Mouse (Mus musculus) induced T-regulatory cell, adult 2 months (primary cell): ENCODE data around the gene Atp2a1.
A peak's percentile ranks its signal among the peaks of the same experiment; 100 is the strongest.

Source experiments
- DNase-seq: peaks from one replicate; pipeline ENCODE4 v3.0.0-alpha.2; 2012; ENCODE audit warnings: low read depth

The Atp2a1 gene

DNA sequence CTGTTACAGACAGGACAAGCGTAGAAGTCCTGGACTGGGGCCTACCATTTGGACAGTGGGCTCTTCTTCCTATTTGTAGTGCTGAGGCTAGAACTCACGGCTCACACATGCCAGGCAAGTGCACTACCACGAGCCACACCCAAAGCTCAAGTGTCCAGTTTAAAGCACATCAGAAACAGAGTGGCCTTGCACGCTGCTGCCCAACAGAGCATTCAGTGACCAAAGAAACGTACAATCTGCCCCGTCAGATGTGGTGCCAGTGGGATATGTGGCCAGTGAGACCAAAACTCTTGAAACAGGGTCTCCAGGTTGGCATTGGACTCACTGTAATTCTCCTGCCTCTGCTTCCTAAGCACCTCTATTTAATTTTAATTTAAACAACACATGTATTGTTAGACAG, 12.3 kb downstream of the Atp2a1 start:
- no peak for DNase-seq

DNA sequence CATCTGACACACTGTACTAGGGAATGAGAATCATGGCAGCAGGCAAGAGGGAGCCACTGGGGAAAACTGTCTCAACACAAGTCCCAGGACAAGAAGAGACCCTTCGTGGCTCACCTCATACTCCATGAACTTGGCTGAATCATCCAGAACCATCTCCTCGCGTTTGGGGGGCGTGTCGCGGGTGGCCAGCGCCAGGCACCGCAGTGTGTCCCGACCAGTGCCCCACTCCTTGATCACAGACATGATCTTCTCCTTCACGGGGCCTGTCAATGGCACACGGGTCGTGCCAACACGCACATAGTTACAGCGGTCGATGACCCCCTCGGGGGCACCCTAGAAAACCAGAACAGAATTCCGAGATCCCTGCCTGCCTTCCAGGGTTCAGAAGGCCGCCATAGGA, 12.9 kb downstream of the Atp2a1 start:
- DNase-seq, result no peak

DNA sequence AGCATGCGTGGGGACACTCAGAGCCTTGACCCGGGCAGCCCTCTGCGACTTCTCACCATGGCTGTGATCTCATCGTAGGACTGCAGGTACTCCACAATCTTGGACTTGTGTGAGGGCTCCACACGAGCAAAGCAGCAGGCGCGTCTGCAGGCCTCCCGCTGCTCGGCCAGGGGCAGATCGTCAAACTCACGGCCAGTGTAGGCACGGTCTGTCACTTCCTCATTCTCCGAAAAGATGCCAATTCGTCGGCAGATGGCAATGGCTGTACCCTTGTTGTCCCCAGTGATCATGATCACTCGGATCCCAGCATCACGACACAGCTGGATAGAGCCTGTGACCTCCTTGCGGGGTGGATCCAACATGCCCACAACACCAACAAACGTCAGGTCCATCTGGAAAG, 14.4 kb downstream of the Atp2a1 start:
- DNase-seq, result no peak

DNA sequence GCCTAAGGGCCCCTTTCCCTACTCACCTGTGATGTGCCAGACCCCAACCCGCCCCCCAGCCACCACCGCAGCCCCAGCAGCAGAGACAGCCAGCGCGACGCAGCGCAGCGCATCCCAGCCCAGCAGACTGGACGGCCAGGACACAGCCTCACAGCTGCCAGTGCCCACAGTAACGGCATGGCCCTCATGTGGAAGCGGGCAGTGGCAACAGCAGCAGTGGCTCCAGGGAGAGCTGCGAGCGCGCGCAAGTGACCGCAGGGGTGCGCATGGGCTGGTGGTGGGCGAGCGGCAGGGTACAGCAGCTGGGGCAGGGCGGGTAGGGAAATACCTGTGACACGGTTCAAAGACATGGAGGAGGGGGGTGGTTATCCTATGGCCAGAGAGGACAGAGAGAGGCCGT, 16.7 kb downstream of the Atp2a1 start:
- DNase-seq, result no peak

DNA sequence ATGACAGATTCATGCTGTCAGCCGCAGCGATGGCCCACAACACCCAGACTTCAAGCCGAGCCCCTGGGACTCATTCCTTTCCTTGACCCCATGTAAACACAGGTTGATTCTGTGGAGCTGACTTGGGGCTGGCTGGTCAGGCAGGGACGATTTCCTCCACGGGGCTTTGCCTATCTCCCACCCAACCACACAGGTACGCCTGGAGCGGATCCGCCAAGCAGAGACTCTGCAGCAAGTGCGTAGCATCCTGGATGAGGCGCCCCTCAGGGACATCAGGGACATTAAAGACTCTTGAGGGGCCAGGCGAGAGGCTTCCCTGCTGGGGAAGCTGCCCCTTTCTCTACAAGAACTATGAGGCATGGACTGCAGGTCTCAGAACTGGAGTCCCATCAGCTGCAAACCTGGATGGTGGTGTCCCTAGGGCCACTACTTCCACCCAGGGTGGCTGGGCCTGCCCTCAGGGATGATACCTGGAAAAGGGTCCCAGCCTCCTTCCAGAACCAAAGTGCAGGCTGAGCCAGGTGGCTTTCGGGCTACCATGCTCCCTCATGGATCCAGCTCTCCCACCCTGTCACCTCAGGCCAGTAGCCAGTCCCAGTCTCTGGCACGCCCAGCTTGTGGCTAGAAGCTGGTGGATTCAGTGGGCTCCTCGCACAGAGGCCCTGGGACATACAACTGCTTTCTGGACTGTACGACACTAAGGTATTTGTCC, 17.6 kb downstream of the Atp2a1 start:
- no peak for DNase-seq

DNA sequence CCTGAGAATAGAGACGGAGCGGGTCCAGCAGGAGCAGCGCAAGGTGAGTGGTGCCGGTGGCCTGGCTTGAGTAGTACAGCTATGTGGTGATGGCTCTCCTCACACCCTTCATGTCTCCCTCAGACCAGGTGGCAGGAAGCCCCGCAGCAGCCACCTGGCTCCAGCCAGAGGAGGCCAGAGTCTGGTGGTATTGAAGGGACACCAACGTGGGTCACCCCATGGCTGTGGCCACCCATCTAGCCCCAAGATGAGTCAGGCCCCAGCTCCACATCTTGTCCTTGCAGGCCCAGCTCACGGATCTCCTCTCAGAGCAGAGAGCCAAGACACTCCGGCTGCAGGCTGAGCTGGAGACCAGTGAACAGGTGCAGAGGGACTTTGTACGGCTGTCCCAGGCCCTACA, 18.4 kb downstream of the Atp2a1 start:
- DNase-seq, result no peak

DNA sequence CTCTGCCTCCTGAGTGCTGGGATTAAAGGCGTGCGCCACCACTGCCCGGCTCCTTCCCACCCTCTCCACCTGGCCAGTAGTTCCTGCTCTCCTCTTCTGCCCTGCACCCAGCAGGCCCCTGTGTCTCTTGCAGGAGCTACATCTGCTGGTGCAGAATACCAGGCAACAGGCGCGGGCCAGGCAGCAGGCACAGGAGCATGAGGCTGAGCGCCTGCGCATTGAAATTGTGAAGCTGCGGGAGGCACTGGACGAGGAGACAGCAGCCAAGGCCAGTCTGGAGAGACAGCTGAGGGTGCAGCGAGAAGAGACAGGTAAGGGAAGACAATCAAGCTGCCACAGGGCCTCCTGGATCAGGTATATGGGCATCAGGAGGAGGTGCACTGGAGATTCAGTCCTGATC, 18.9 kb downstream of the Atp2a1 start:
- no peak for DNase-seq

DNA sequence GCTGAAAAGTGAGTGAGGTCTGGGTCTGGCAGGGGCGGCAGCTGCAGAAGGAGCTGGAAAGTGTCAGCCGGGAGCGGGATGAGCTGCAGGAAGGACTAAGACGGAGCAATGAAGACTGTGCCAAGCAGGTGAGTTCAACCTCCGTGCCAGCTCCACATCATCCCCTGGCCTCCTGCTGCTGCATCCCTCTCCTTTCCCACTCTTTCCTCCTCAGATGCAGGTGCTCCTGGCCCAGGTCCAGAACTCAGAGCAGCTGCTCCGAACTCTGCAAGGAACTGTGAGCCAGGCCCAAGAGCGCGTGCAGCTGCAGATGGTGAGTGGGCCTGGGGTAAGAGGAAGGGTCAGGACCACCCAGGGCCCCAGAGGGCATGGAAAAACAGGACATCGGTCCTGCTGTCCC, 22.8 kb downstream of the Atp2a1 start:
- DNase-seq, result no peak

DNA sequence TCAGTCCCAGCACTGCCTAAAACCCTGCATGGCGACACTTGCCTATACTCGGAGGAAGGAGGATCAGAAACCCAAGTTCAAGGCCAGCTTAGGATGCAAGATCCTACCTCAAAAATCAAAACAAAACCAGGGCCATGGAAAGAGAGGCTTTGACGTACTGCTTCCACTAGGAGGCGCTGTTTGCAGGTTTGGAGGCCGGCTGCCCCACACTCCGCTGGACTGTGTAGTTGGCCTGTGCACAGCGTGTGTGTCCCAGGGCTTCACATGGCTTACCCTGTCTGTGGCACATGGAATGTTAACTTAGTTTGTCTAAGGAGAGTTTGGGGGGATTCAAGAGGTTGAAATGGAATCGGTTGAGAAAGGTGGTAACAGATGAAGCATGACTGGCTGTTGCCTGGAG, 26.1 kb downstream of the Atp2a1 start:
- DNase-seq, result peak; percentile 87

DNA sequence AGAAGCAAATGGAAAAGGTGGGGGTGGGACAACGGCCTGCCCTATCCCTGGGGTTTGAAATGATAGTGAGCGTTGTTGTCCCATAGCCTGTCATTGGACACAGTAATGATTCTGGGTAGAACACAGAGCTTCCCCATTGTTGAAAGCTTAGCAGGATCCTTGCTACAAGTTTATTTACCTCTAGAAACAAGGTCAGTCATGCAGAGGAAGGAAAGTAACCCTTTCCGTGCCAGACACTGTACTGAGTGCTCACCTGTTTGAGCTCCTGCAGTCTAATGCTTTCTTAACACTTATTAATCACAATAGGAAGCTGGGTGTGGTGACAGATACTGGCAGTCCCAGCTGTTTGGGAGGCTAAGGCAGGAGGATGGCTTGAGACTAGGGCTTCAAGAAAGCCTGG, 27.1 kb downstream of the Atp2a1 start:
- DNase-seq, result no peak

DNA sequence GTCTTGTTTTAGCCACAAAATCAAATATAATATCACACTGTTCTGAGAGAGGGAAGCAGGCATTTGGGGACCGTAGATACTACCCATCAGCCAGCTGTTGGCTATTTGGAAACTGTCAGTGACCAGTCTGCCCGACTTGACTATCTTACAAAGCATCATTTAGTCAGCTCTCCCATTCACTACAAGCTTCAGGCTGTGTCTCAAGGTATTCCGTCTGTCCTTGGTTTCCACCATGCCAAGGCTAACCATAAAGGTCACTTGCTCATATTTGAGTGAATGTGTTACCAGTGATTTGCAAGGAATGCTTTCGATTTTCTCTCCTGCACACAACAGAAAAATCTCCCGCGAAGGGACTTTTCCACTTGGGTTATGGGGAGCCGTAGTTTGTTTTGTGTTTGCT, 28.2 kb downstream of the Atp2a1 start:
- DNase-seq, result no peak

DNA sequence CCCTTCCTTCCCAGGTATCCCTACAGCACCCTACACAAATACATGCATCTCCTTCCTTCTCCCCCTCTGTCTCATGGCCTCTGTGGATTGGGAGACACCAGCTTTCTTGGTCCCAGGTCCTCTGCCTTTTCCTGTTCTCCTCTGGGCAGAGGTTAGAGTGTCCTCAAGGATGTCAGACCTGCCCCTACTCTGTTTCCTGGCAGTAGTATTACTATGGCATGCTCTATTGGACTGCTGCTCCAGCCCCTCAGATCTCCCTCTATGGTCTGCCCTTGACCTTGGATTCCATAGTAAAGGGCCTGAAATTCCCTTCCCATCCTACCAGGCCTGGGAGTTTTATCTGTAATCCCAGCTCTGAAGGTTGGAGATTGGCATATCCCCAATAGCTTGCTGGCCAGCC, 32.7 kb downstream of the Atp2a1 start:
- DNase-seq, result no peak

DNA sequence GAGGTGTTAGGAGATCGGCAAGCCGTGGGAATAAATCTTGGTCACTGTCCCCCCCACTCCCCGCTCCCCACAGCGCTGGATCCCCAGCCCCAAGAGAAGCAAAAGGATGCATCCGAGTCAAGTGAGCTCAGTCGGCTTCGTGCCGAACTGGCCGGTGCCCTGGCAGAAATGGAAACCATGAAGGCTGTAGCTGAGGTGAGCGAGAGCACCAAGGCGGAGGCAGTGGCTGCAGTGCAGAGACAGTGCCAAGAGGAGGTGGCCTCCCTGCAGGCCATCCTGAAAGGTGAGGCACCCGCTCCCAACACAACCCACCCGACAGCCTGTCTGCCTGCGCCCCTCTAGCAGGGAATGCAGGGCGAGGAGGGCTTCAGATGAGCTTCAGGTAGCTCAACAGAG, 33.4 kb downstream of the Atp2a1 start:
- no peak for DNase-seq

DNA sequence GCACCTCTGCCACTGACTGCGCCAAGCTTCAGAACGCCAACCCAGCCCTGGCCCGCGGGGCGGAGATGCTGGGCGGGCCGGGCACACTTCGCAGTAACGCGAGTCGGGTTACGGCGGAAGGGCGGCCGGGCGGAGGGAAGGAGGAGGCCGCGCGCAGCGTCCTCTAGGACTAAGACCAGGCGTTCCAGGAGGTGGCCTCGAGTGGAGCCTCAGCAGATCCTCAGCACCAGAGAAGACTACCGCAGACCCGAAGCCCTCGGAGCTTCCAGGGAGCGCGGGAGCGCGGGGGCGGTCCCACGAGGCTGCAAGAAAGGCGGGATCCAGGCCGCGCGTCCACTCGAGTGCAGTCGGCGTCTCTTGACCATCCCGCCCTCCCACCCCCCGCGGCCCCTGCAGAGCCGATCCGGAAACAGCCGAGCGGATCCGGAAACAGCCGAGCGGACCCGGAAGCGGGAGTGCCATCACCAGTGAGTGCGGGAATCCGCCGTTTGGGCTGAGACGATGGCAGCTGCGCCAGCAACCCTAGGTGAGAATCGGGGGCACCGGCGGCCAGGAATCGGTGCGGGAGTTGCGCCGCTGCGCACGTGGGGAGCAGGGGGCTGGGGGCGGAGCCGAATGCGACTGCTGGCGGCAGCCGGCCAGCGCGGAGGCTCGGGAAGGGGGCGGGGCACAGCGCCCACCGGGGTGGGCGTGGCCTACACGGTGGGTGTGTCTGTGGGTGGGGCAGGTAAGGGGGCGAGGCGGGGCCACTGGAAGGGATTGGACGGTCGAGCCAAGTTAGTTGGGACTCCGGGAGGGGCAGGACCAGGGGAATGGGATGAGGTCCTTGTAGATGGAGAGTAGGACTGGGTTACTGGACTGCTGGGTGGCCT, 34.0 kb downstream of the Atp2a1 start, which contains the start of gene Rabep2:
Gene Rabep2 (plus strand): TSS at position 129 of the 872 bp plus-strand sequence.
- DNase-seq, result peak; percentile 90

DNA sequence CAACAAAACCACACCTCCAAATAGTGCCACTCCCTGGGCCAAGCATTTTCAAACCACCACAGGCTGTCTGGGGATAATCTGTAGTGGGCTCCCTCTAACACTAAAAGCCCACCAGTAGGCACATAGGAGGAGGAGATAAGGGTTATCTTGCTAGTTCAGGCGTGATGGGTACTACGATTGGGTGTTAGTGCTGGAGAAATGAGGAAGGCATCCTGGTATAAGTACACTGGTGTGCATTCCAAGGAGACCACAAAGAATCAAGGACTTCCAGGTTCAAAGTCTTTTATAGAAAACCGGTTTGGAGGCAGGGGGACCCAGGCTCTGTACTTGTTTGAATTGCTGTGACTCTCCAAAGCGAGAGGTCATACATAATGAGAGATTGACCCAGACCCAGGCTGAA, 34.8 kb downstream of the Atp2a1 start:
- DNase-seq, result no peak

DNA sequence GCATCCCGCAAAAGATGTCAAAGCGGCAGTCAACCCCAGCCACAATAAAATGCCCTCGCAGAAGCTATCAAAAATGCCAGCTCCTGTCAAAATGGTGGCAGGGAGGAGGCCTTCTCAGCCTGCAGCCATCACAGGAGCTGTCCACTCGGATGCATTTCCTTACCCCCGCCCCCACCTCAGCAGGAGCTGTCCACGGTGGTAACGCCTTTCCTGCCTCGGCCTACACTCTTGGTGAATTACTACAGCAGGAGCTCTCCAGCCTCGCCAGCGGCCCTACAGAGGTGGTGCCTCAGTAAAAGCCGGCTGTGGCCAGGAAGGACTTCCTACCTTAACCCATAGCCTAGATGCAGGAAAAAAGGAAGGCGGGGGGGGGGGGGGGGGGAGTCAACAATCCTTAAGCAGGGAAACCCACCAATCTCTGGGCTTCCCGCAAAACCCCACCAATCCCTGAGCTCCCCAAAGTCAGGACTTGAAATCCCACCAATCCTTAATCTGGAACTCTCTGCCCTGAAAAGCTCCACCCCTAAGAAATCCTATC, 35.5 kb downstream of the Atp2a1 start:
- no peak for DNase-seq

DNA sequence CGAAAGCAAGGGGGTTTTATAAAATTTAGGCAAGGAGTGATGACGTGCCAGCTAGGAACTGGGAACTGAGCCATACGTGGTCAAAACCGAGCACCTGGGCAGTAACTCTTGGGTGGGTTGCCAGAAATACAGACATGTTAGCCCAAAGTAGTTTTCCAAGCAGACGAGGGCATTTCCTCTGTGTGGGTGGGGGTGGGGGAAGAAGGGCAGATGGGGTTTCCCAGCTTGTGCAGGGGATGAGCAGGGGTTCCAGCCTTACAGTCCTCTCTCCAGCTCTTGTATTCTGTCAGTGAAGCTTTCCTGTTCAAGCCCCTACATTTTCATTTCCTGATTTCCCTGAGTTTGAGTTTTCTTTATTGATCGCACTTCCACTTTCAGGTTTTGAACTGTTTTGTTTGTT, 38.7 kb downstream of the Atp2a1 start:
- peak; percentile 20 for DNase-seq

DNA sequence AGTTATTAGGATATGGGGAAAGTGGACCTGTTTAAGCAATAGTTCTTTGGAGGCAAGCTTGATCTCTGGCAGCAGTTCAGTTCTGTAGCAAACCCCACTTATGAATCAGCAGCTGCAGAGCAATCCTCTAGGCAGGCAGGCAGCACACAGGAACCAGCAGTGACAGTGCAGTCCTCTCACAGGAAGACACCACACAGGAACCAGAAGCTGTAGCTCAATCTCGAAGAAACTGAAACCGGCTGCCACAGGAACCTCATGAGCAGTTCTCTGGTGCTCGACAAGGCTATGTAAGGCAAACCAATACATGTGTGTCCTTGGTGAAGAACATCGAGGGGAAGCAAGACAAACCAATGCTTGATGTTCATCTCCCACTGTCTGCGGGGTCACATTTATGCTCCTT, 41.2 kb downstream of the Atp2a1 start:
- peak; percentile 53 for DNase-seq

DNA sequence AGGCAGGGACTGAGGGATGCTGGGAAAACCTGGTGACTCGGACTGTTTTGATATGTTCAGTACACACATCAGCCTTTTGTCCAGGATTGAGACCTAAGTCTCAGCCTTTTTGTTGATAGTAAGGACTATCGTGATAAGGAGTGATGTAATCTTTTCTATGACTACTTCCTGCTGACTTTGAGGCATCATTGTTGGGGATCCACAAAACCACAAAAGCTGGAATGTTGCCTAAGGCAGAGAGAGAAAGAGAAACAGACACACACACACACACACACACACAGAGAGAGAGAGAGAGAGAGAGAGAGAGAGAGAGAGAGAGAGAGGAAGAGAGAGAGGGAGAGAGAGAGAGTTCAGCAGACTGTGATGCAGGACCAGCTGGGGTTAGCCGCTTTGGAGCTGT, 44.4 kb downstream of the Atp2a1 start:
- no peak for DNase-seq

DNA sequence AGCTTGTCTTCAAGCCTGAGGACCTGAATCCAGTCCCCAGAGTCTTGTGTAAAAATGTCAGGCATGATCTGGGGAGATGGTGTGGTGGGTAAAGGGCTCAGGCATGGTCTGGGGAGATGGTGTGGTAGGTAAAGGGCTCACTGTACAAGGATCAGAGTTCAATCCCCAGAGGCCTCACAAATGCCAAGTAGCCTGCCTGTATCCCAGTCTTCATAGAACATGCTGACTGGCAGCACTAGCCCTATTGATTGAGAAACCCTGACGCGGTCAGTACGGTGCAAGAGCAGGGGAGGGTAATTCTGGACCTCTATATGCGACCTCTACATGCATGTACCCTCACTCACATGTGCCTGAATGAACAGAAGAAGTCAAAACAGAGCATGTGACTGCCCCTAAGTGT, 45.3 kb downstream of the Atp2a1 start:
- DNase-seq, result no peak

DNA sequence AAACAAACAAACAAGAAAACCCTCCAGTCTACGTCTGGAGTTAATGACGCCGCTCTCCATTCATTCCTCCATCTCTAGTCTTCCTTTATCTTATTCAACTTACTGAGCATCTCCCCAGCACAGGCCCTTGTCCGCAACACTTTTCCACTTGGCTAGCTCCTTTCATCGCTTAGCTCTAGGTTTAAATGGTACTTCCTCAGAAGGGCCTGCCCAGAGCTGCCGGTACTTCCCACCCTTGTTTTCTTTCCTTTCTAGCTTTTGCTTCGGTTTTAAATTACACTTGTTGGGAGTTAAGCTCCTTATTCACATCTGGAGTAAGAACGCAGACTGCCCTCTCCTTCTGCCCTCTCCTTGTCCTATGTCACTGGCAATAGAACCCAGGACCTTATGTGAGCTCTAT, 45.9 kb downstream of the Atp2a1 start:
- no peak for DNase-seq

DNA sequence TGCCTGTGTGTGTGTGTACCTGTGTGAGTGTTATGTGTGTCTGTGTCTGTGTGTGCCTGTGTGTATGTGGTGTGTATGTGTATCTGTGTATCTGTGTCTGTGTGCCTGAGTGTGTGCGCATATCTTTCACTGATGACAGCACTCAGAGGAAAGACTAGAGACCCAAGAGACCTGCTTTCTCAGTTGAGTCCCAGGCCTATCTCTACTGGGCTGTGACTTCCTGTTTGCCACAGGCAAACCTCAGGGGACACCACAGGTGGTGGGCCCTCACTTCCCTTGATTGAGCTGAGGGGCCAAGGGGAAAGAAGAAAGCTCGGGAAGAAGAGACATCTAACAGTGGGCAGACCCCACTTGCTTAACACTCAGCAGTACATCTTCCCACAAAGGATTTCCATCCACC, 46.3 kb downstream of the Atp2a1 start:
- DNase-seq, result no peak

DNA sequence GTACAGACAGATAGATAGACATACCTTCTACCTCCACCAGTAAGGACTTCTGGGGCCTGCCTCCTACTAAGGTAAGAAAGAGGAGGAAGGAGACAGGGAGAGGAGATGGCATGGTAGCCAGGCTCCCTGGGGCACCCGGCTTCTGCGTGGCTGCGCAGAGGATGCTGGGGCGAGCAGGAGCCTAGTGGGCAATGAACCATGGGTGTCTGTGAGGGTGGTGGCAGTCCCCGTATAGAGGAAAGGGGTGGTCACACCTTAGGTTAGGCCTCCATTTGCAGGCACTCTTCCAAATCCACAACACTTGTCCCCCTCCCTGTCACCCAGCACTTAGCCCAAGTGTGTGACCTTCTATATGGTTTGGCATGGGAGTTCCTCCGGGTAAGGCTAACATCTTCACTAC, 48.2 kb downstream of the Atp2a1 start, which contains the start of gene Cd19:
Gene Cd19 (minus strand): TSS at position 165 of the 400 bp plus-strand sequence.
- no peak for DNase-seq
